ENCODE assay signal across 16 mouse cellular contexts in genomic region chr1:89188091-89188490, GRCm38 (mm10).
DNase-seq lines count a peak whose midpoint lies in the region; ATAC-seq and TF ChIP-seq lines count a peak whose summit lies in the region.
"Had no signal": no experiment of that assay in that cellular context is flagged by ENCODE, and none has a peak within 500 bp of the region (broad histone marks: within the 10 kb centered on the region; RNA-seq: fewer than 3 reads in every experiment).

No protein-coding gene starts in this region.

- no peaks in the 10 kb centered on the region for H3K36me3 ChIP-seq in lung, postnatal 0 days (ENCODE audit: insufficient read depth, low read length)
- H3K36me3 ChIP-seq in embryonic facial prominence, embryonic 11.5 days (replicated peaks; ENCODE audit: control insufficient read depth, insufficient read depth, low read depth, low read length) = no peaks in the 10 kb centered on the region
- no peaks in the 10 kb centered on the region for H3K36me3 ChIP-seq in kidney, adult 2 months (ENCODE audit: control insufficient read depth, insufficient read depth, low read length)

- intact Hi-C loops in gastrocnemius, adult 2 months (cut with DNase I) = loop anchor here (10.0 kb wide), 1 partner anchor 113 kb away; the partner anchor contains the start of gene Sh3bp4
- intact Hi-C loops in gastrocnemius, postnatal 14 days (cut with DNase I; ENCODE audit: low total_unique reads) = loop anchor here (10.0 kb wide), 1 partner anchor 63 kb away; no protein-coding TSS in a partner anchor

- TF ChIP-seq EP300 in lung, postnatal 0 days (IDR thresholded peaks at IDR 0.05) = no peak

- TF ChIP-seq POLR2A in kidney, adult 2 months (IDR thresholded peaks at IDR 0.05; ENCODE audit: low read depth, low read length) = no peak

- no peak overlapping the region for H3K4me2 ChIP-seq in lung, postnatal 0 days (replicated peaks; ENCODE audit: low read depth, low read length)
- H3K4me2 ChIP-seq in embryonic facial prominence, embryonic 11.5 days (ENCODE audit: low read depth, low read length) = no peak overlapping the region
- H3K4me2 ChIP-seq: liver, embryonic 11.5 days had no signal

- no peaks in the 10 kb centered on the region for H3K27me3 ChIP-seq in lung, postnatal 0 days (replicated peaks; ENCODE audit: insufficient read depth, low read length)
- H3K27me3 ChIP-seq in embryonic facial prominence, embryonic 11.5 days (ENCODE audit: control insufficient read depth, insufficient read depth, low read length) = no peaks in the 10 kb centered on the region
- H3K27me3 ChIP-seq in kidney, adult 2 months (replicated peaks; ENCODE audit: control insufficient read depth, insufficient read depth, low read length) = no peaks in the 10 kb centered on the region
- H3K27me3 ChIP-seq: CH12.LX had no signal

- H3K27ac ChIP-seq in gastrocnemius, adult 2 months = no peak overlapping the region
- H3K27ac ChIP-seq in lung, postnatal 0 days (ENCODE audit: low read length) = no peak overlapping the region
- H3K27ac ChIP-seq in embryonic facial prominence, embryonic 11.5 days (replicated peaks; ENCODE audit: low read depth, low read length) = no peak overlapping the region
- no peak overlapping the region for H3K27ac ChIP-seq in kidney, adult 2 months (ENCODE audit: insufficient read depth, low read depth, low read length)
- H3K27ac ChIP-seq: stomach, postnatal 0 days had no signal

- no peak overlapping the region for H3K9ac ChIP-seq in lung, postnatal 0 days (replicated peaks; ENCODE audit: low read depth)
- H3K9ac ChIP-seq in embryonic facial prominence, embryonic 11.5 days (replicated peaks; ENCODE audit: low read length) = no peak overlapping the region

- no peaks in the 10 kb centered on the region for H3K9me3 ChIP-seq in lung, postnatal 0 days (ENCODE audit: low read length)
- H3K9me3 ChIP-seq in embryonic facial prominence, embryonic 11.5 days (replicated peaks; ENCODE audit: control insufficient read depth, low read length) = no peaks in the 10 kb centered on the region

- peaks cover 4% of the 10 kb centered on the region; the same call in 1 of the 2 replicates for H3K4me1 ChIP-seq in lung, postnatal 0 days (ENCODE audit: insufficient read depth, low read depth, low read length)
- H3K4me1 ChIP-seq in embryonic facial prominence, embryonic 11.5 days (ENCODE audit: control insufficient read depth, insufficient read depth, low read length) = no peaks in the 10 kb centered on the region
- no peaks in the 10 kb centered on the region for H3K4me1 ChIP-seq in kidney, adult 2 months (ENCODE audit: control insufficient read depth, insufficient read depth, low read length)

- 53% methylated on average over 4 of the region's 4 CpGs for WGBS in lung, postnatal 0 days
- WGBS in embryonic facial prominence, embryonic 11.5 days = 44% methylated on average over 4 of the region's 4 CpGs
- 68% methylated on average over 4 of the region's 4 CpGs for WGBS in kidney, adult 2 months

- H3K4me3 ChIP-seq in gastrocnemius, adult 2 months = no peak overlapping the region
- H3K4me3 ChIP-seq in lung, postnatal 0 days (ENCODE audit: low read depth, low read length) = no peak overlapping the region
- H3K4me3 ChIP-seq in embryonic facial prominence, embryonic 11.5 days (ENCODE audit: low read depth, low read length) = no peak overlapping the region
- H3K4me3 ChIP-seq in kidney, adult 2 months (ENCODE audit: insufficient read depth, low read depth, low read length) = no peak overlapping the region

- peak; percentile 43 for DNase-seq in gastrocnemius, adult 2 months
- DNase-seq in gastrocnemius, postnatal 14 days = no peak
- peak; percentile 51 for DNase-seq in lung, postnatal 0 days (ENCODE audit: low spot score)
- DNase-seq in lung, postnatal 10 days = no peak
- DNase-seq in Muller cell, postnatal 12 days (ENCODE audit: inconsistent ontology term) = peak; percentile 27
- peak; percentile 39 for DNase-seq in embryonic facial prominence, embryonic 11.5 days (ENCODE audit: low spot score)
- DNase-seq in thymus, postnatal 0 days (ENCODE audit: low spot score) = no peak
- no peak for DNase-seq in kidney, adult 2 months
- DNase-seq: adrenal gland, adult 8-10 months; cerebellum, postnatal 10 days; gastrocnemius, postnatal 25 days; kidney, adult 9 months; thymus, postnatal 25 days had no signal

- TF ChIP-seq CTCF in gastrocnemius, adult 2 months (IDR thresholded peaks at IDR 0.05) = no peak
- no peak for TF ChIP-seq CTCF in lung, postnatal 0 days (IDR thresholded peaks at IDR 0.05)
- no peak for TF ChIP-seq CTCF in kidney, adult 2 months (conservative IDR thresholded peaks at IDR 0.05; ENCODE audit: insufficient read depth, insufficient read length, low read depth, low read length)

- no peak for ATAC-seq in lung, postnatal 0 days
- no peak for ATAC-seq in embryonic facial prominence, embryonic 11.5 days (replicated peaks; ENCODE audit: insufficient number of reproducible peaks, low FRiP score, low TSS enrichment, low read depth)

Comparison
In these comparisons a context has a peak if more than half of its experiments do, and no peak if none do; other contexts are left out.
1. DNase-seq: peak in gastrocnemius, adult 2 months (single experiment), lung, postnatal 0 days (single experiment), Muller cell, postnatal 12 days (single experiment) and embryonic facial prominence, embryonic 11.5 days (single experiment); none in gastrocnemius, postnatal 14 days (single experiment), lung, postnatal 10 days (single experiment), thymus, postnatal 0 days (single experiment) and kidney, adult 2 months (single experiment).